Mouse (Mus musculus) MN1 (cell line): ENCODE data around the gene Ctnnd2.

ENCODE experiments used
- DNase-seq: peaks from one replicate; pipeline ENCODE4 v3.0.0-alpha.2; 2016; ENCODE audit warnings: low spot score

The Ctnnd2 gene

DNA sequence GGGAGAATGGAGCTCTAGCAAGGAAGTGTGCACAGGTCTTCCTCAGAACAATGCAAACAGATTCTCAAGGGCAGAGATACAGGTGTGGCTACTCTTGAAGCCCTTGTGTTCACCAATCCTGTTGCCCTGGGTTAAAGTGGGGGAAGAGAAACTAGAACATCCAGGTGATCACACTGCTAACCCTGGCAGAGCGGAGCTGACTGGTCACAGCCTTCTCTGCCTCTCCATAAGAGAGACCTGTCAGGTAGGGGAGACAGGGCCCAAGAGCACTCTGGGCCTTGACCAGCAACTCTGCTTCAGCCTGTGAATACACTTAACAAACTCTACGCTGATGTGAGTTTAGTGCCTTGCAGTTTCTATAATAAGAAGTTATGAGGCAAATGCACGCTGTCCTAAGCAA, 820.5 kb downstream of the Ctnnd2 start:
- no peak for DNase-seq

DNA sequence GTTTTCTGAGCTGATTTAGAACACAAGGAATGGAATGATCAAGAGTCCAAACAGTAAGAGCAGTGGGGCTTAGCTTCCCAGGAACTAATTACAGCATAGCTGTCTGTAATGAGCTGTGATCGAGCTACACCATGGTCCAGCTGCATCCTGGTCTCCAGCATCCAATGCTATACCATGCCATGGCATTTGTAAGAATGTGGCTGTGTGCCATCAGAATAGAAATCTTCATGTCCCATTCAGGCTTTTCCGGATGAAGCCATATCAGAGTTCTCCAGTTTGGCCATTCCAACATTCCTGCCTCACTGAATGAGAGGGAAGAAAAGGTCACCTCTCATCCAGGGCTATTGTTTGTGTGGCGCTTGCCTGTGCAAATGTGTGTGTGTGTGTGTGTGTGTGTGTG, 823.0 kb downstream of the Ctnnd2 start:
- no peak for DNase-seq

- no peak for DNase-seq
Measured at GRCm38 (mm10) chr15:31004468-31004867, 832.1 kb downstream of the Ctnnd2 start.

- DNase-seq = no peak
Measured at GRCm38 (mm10) chr15:31004976-31005375, 832.6 kb downstream of the Ctnnd2 start.

- DNase-seq = no peak
Measured at GRCm38 (mm10) chr15:31006050-31006824, 833.8 kb downstream of the Ctnnd2 start.

DNA sequence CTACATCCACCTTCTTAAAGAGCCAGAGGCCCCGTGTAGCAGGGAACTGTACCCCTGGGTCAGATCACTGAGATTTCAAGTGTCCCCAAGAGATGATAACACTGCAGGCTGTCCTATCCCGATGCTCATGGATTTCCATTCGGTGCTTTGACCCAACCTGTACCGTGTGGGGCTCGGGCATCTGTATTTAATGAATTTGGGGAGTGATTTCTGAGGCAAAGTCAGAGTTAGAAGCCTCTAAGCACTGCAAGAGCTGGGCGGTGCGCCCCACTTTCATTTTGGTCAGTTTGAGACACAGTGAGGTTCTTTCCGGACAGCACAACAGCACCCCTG, 834.4 kb downstream of the Ctnnd2 start:
- DNase-seq = no peak

DNA sequence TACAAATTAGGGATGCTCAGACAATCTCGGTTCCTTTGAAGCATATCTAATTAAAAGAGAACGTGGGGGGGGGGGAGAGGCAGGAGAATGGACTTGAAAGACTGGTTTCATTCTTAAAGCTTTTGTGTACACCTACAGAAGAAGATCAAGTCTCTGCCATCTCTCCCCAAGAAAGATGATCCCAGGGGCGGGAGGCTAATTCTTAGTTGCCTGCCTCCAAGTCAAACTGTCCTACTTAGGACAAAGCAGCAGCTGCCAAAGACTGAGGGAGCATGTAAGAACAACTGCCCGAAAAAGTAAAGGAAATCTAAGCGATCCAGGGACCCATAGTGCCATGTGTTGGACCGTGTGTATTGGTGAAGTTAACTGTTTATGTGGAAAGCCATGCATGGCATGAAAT, 836.2 kb downstream of the Ctnnd2 start:
- DNase-seq = no peak

DNA sequence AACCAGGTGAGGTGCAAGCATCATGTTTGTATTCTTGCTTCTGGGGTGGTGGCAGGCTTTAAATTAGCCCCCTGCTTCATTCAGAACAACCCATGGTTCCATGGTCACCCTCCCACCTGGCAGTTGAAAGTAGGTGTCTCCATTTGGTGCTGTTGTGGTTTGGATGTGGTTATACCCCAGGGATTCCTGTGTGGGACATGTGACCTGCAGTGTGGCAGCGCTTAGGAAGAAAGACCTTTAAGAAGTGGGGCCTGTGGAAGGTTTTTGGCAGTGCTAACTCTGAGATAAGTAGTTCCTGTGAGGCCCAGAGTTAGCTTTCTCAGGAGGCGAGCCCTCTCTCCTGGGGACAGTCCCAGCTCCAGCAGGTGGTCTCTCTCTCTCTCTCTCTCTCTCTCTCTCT, 848.4 kb downstream of the Ctnnd2 start:
- no peak for DNase-seq

- DNase-seq = no peak
Measured at GRCm38 (mm10) chr15:31022012-31022411, 849.6 kb downstream of the Ctnnd2 start.

- no peak for DNase-seq
Measured at GRCm38 (mm10) chr15:31022497-31022896, 850.1 kb downstream of the Ctnnd2 start.

- DNase-seq = no peak
Measured at GRCm38 (mm10) chr15:31023766-31024165, 851.4 kb downstream of the Ctnnd2 start.

DNA sequence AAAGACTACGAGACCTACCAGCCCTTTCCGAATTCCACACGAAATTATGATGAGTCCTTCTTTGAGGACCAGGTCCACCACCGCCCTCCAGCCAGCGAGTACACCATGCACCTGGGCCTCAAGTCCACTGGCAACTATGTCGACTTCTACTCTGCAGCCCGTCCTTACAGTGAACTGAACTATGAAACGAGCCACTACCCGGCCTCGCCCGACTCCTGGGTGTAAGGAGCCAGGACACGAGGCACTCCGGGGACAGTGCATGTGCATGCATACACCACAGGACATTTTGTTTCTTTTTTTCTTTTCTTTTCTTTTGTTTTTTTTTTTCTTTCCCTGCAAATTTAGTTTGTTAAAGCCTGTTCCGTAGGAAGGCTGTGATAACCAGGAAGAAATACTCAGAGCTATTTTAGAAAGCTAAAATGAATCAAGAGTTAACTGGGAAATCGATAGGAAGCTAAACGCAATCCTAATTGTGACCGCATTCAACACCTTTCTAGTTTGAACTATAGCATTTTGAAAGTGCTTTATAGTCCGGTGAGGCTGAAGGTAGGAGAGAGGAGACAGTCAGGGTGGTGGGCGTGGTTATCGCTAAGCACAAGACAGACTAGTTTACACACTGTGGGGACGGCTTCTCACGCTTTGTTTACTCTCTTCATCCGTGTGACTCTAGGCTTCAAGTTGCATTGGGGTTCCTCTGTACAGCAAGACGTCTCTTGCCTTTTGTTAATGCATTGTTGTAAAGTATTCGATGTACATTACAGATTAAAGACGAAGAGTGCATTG, 855.2 kb downstream of the Ctnnd2 start:
- no peak for DNase-seq

GRCm38 (mm10) chr15:31044983-31045382, 872.6 kb downstream of the Ctnnd2 start:
- no peak for DNase-seq

DNA sequence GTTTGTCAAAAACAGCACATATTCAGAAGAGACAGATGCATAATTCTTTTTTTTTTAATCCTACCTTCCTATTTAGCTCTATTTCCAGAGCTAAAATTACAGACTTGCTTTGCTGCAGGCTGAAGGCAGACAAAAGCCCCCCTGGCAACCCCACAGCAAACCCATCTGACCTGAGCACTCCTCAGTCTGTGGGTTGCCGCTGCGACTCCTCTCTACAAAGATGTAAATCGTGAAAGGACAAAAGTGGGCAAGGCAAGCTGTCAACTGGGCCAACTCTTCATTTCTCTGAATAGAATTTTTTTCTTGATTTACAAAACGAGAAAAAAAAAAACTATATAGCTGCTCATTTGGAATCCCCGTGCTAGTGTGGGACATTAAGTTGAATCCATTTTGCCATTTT, 879.1 kb downstream of the Ctnnd2 start:
- no peak for DNase-seq

GRCm38 (mm10) chr15:31056145-31056544, 883.8 kb downstream of the Ctnnd2 start:
- DNase-seq = no peak

GRCm38 (mm10) chr15:31058315-31058714, 885.9 kb downstream of the Ctnnd2 start:
- DNase-seq = no peak

GRCm38 (mm10) chr15:31063734-31064133, 891.3 kb downstream of the Ctnnd2 start:
- DNase-seq = no peak

- DNase-seq = no peak
Measured at GRCm38 (mm10) chr15:31068127-31068526, 895.7 kb downstream of the Ctnnd2 start.

GRCm38 (mm10) chr15:31070311-31070710, 897.9 kb downstream of the Ctnnd2 start:
- no peak for DNase-seq
